Mouse (Mus musculus) WW6 (cell line): ENCODE results near the gene Ccdc38.
"Not testable (repeated sequence)": the region's sequence is repeated elsewhere in the genome, so short reads cannot be mapped to it uniquely, and the experiment has no call there.

Source experiments
- DNase-seq: peaks from one replicate; pipeline ENCODE4 v3.0.0-alpha.2; 2013; ENCODE audit warnings: low read depth, low spot score

The Ccdc38 gene

DNA sequence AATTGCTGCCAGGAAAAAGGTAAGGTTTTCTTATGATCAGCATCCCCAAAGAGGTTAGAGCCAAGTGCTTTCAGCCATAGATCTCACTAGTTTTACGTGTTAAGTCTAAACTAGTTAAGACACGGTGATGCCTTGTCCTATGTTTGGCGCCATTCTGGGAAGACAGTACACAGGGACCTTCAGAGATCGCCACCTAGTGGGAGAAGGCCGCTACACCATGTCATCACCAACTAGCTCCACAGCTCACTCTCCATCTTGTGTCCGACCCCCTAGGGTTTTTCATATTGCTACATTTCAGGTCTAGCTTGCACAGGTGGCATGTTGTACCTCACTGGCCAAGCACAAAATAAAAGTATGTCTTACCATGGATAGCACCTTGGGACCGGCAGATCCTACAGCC, 8.6 kb downstream of the Ccdc38 start:
- DNase-seq = peak; percentile 54

GRCm38 (mm10) chr10:93549821-93550220, 9.4 kb downstream of the Ccdc38 start:
- DNase-seq = no peak

DNA sequence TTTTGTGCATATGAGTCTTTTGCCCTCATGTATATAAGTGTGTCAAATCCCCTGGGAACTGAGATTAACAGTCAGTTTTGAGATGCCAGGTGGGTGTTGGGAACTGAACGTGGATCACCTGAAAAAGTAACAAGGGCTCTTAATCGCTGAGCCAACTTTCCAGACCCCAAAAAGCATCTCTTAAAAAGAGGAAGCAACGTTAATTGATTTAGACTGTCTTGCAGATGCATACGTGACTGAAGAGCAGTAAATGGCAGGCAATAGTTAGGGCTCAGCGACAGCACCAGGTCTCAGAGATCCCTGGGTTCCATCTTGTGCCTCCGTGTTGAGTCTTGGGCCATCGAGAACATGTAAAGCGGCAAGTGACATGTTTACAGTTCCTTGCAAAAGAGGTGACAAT, 12.2 kb downstream of the Ccdc38 start:
- DNase-seq = no peak

DNA sequence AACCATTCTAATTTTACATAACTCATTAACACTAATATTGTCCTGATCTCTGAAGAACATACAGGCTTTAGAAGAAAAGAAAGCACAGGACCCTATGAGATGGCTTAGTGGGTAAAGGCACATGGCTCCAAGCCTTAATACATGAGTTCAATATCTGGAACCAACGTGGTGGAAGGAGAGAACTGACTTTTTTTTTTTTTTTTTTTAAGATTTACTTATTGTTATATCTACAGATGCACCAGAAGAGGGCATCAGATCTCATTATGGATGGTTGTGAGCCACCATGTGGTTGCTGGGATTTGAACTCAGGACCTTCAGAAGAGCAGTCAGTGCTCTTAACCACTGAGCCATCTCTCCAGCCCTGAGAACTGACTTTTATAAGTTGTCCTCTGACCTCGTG, 17.5 kb downstream of the Ccdc38 start:
- not testable (repeated sequence) for DNase-seq

GRCm38 (mm10) chr10:93559786-93560185, 19.4 kb downstream of the Ccdc38 start:
- no peak for DNase-seq

GRCm38 (mm10) chr10:93564518-93565090, 24.2 kb downstream of the Ccdc38 start:
- DNase-seq = no peak

- DNase-seq = no peak
These were observed 26.6 kb downstream of the Ccdc38 start for GRCm38 (mm10) chr10:93567066-93567465.

- no peak for DNase-seq
These were observed 27.6 kb downstream of the Ccdc38 start for GRCm38 (mm10) chr10:93567841-93568566.

DNA sequence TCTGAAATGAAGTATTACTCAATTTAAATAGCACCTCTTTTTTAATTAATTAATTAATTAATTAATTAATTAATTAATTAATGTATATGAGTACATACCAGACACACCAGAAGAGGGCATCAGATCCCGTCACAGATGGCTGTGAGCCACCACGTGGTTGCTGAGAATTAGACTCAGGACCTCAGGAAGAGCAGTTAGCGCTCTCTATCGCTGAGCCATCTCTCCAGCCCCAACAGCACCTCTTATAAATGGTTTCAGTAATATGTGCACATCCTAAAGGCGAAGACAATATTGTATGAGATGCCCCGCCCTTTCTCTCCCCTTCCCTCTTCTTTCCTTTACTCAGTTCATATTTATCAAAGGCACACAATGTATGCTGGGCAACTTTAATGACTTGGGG, 28.2 kb downstream of the Ccdc38 start:
- DNase-seq = no peak

DNA sequence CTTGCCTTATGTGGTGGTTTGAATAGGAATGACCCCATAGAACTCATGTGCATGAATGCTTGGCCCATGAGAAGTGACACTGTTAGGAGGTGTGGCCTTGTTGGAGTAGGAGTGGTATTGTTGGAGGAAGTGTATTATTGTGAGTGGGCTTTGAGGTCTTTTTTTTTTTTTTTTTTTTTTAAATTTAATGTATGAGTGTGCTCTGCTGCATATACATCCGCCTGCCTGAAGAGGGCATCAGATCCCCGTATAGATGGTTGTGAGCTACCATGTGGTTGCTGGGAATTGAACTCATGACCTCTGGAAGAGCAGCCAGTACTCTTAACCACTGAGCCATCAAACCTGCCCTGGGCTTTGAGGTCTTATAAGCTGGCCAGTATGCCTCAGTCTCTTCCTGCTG, 31.8 kb downstream of the Ccdc38 start:
- no peak for DNase-seq

DNA sequence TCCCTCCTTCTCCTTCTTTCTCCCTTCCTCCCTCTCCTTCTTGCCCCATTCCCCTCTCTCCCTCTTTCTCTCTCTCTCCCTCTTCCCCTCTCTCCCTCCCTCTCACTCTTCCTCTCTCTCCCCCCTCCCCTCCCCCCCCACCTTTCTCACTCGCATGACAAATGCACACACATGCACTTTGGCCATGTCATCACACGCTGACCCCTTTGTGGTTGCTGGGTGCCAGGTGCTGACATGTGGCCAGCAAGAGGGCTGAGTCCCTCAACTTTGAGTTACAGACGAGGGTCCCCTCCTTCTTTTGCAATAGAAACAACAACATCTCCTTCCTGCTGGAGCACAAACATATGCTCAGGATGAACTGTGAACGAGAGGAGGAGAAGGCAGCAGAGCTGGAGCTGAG, 34.5 kb downstream of the Ccdc38 start:
- no peak for DNase-seq

- no peak for DNase-seq
These were observed 35.5 kb downstream of the Ccdc38 start for GRCm38 (mm10) chr10:93575960-93576359.

GRCm38 (mm10) chr10:93577271-93577886, 36.9 kb downstream of the Ccdc38 start:
- peak; percentile 72 for DNase-seq

DNA sequence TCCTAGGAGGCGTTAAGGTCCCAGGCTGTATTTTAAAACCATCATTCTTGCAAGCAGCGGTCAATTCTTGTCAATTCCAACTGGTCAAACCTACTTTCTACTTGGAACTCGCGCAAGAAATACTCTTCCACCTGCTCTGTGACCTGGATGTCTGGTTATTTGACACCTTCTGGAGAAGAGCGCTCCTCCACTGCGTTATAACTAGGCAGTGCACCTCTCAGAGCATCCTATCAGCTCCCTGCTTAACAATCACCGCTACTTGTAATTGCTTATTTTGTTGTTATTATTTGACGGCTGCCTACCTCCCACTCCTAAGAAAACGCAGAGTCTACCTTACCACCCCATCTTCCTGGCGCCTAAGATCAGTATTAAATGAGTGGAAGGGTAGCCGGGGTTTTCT, 48.4 kb downstream of the Ccdc38 start:
- DNase-seq = no peak

GRCm38 (mm10) chr10:93589281-93589848, 48.9 kb downstream of the Ccdc38 start, which contains the start of gene Snrpf:
Snrpf (minus strand) TSS chr10:93589706.
- peak; percentile 89 for DNase-seq

- peak; percentile 39 for DNase-seq
These were observed 52.0 kb downstream of the Ccdc38 start for GRCm38 (mm10) chr10:93592456-93592855.

DNA sequence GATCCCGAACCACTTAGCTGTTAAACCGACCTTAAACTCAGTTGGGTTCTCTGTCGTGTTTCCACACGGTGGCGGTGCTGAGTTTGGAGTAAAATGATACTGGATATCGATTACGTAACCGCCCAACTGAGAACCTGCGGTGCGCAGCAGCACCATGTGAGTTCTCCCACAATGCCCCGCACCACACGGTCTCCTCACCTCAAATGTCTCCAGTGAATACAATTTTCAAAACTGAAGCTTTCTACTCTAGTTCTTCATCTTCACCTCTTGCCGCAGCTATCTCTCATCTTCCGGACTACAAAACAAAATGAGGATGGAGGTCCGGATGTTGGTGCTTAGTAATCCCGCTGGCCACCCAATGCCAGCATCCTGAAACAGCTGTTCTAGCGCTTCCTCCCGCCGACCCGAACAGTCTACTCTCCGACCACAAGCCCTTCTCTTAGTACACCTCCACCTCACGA, 53.6 kb downstream of the Ccdc38 start:
- peak; percentile 74 for DNase-seq

GRCm38 (mm10) chr10:93595831-93596230, 55.4 kb downstream of the Ccdc38 start:
- DNase-seq = no peak

DNA sequence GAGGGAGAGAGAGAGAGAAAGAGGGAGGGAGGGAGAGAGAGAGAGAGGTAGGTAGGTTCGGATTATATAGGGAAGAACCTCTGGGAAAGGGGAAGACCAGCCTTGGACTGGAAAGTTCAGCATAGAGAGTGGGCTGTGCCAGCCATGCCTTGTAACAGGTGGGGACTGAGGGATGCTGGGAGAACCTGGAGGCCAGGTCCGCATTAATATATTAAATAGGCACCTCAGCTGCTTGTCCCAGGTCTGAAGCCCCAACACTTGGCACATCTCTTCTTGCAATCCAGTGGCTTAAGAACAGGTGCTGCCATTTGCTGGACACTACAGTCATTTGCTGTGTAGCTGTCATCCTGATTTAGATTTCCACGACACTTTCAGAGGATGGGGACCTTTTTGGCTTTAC, 56.2 kb downstream of the Ccdc38 start:
- no peak for DNase-seq

DNA sequence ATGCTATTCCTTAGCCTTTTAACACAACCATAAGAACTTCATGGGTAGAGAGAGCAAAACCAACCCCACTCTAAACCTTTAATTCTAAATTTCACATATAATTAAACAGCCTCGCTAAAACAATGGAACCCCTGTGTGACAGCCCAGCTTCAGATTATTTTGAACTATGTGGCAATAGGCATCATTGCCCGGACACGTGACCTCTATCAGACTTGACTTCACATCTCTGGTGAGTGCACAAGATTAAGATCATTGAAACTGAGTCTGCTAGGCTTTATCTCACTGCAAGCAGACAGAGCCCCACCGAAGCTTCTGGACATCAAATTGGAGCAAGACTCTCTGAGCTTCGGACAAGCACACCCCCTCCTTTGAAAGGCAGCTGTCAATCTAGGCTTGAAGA, 61.9 kb downstream of the Ccdc38 start:
- DNase-seq = no peak

GRCm38 (mm10) chr10:93603256-93603655, 62.8 kb downstream of the Ccdc38 start:
- no peak for DNase-seq

DNA sequence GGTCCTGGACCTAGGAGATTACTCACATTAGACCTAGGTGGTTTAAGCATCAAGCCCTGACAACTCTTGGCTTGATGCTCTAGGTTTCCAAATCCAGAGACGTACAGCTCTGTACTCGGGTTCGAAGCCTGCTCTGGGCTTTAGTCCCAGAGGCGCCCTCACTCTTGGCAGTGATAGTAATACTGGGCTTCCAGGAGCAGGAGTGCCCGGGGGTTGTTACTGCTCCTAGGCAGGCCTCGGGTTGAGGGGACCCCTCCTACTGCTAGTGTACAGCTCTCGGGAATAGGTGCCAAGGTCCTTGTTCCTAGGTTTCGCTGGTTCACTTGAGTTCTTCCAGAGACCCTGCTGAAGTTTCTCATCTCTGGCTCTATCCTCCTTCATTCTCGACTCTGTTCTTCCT, 65.9 kb downstream of the Ccdc38 start:
- DNase-seq = no peak

- no peak for DNase-seq
These were observed 67.6 kb downstream of the Ccdc38 start for GRCm38 (mm10) chr10:93608051-93608450.
